Mouse (Mus musculus) layer of hippocampus, adult 9-10 months (tissue): ENCODE measurements around the gene Rarg.

Experiments used
- DNase-seq: peaks from one replicate; pipeline ENCODE4 v3.0.0; 2022; ENCODE audit warnings: low spot score

The Rarg gene

GRCm38 (mm10) chr15:102257202-102258075 is at the start of gene Rarg:
Gene Rarg (minus strand): TSS chr15:102257517.
- DNase-seq = no peak

DNA sequence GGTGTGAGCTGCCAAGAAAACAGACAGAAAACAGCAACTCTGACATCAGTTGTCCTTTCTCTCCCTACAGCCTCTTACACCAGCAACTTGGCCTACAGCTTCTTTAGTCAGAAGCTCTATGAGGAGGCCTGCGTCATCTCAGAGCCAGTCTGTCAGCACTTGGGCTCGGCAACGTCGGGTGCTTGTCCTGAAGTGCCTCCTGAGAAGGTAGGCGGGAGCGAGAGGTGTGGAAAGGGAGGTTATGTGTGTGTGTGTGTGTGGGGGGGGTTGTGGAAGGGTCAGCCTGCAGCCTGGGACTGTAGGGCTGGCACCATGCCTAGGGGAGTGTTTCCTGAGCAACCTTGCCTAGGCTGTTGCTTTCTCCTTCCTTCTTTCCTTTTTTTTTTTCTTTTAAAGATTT is 45.2 kb upstream of the Rarg start:
- no peak for DNase-seq

DNA sequence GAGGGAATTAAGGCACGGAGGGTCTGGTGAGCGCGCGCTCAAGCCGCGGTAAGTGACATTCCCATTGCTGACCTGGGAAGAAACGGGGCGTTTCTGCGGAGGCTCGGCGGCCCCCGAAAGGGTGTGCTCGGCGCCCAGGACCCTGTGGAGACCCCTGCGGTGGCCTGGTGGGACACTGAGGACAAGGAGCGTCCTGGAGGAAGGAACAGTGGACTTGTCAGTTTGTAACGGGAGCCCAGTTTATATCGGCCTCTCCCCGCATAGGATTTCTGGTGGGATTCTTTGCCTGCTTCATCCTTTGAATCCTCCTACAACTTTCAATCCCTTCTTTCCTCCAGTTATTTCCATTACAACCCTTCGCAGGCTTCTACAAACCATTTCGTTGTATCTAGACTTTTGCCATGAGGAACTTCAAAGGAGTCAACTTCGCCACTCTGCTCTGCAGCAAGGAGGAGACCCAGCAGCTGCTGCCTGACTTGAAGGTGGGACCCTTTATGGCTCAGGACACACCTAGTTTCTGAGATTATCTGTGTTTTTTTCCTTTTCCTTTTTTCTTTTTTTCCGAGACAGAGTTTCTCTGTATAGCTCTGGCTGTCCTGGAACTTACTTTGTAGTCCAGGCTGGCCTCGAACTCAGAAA is 39.2 kb upstream of the Rarg start:
- no peak for DNase-seq

DNA sequence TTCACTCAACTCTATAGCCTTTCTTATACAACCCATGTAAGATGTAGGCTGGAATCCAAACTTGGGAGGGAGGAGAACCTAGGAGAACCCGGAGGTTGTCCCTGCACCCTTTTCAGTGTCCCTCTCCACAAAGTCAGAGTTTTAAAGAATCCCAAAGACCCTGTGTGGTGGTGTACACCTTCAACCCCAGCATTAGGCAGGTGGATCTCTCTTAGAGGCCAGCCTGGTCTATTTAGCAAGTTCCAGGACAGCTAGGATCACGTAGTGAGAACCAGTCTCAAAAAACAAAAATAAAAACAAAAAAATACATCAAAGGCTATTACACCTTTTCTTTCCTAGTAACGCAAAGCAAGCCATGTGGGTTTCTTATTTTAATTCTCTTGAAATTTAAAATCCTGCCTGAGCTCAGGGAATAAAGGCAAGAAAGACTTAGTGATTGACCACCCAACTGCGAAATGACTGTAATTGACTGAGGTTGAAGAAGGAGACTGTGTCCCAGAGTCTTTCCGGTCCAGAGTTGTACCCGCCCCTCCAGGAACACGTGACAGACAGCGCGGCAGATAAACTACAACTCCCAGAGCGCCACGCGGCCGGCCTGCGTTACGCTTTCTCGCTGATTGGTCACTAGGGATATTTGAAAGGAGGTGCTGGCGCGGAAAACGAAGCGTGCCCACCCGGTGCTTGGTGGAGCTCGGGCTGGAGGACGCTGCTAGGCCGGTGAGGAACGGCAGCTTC is 38.5 kb upstream of the Rarg start, which contains the start of gene Espl1:
TSS of gene Espl1 (plus strand) at position 634 of the 735 bp plus-strand sequence.
- peak; percentile 78 for DNase-seq

GRCm38 (mm10) chr15:102287395-102287794 is 30.1 kb upstream of the Rarg start:
- no peak for DNase-seq

GRCm38 (mm10) chr15:102283648-102284047 is 26.3 kb upstream of the Rarg start:
- DNase-seq = no peak

DNA sequence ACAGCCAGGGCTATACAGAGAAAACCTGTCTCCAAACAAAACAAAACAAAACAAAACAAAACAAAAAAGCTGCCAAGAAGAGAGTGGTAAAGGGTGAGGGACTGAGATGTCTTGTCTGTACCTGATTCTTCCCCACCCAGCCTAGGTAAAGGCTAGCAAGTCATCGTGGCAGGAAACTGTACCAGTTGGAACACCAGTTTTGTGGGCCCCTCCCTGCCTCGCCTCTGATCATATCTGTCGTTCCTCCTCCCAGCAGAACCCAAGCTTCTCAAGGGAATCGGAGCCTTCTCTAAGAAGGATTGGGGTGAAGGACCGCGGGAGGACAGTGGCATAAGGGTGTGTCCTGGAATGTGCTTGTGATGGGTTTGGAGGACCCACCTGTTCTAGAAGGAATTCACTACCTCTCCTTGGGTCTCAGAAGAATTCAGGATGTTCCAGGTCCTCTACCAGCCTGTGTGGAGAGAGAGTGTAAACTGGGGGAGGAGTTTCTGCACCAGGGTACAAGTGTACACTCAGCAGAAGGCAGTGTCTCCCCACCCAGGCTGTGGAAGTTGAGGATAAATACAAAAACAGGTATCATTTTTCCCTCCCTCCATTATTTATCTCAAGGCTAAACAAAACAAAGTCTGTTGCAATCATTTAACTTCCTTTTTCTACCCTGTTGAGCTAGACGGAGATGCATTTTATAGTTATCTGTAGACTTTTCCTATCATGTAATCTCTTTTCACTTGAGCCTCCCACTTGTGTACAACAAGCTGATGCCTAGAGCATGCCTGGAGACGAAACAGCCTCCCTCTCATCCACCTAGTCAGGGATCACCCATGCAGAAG is 25.4 kb upstream of the Rarg start:
- DNase-seq = no peak

GRCm38 (mm10) chr15:102280623-102281022 is 23.3 kb upstream of the Rarg start:
- no peak for DNase-seq

DNA sequence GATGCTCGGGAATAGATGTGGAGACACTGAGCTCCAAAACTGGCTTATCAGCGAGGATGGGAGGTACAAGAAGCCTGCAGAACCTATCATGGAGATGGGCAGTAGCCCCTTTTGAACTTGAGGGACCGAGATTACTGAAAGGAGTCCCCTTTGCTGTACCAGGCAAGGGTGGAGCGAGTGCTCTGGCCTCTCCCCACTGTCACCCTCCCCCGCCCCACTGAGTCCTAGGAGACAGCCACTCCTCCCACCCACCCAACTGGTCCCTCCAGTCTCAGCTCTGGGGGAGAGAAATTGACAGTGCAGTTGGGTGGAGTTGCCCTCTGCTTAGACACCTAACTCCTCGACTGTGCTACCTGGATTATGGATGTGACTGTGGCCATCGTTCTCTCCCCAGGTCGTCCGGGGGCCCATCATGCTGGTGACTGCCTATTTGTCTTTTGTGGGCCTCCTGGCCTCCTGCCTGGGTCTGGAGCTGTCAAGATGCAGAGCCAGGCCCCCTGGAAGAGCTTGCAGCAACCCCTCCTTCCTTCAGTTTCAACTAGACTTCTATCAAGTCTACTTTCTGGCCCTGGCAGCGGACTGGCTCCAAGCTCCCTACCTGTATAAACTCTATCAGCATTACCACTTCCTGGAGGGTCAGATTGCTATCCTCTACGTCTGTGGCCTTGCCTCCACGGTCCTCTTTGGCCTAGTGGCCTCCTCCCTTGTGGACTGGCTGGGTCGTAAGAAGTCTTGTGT is 22.6 kb upstream of the Rarg start:
- no peak for DNase-seq

- DNase-seq = peak; percentile 56
Measured at GRCm38 (mm10) chr15:102279092-102279782, 21.9 kb upstream of the Rarg start, which contains the start of gene Mfsd5. Gene Mfsd5 (plus strand): TSS chr15:102279454.

DNA sequence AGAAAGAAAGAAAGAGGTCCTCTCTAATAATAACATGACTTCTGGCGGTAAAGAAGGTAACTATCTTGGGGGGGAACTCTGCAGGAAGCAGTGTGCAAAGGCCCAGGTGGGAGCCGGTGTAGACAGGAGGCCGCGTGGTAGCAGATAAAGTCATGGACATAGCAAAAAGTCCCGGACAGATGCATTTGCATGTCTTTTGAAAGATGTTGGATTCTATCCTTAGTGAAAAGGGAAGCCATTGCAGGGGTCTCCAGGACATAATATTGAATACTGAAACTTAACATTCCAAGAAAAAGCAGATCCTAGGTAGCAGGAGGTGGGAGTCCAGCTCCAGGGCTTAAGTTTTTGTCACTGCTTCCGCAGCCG is 21.4 kb upstream of the Rarg start:
- DNase-seq = no peak

- no peak for DNase-seq
Measured at GRCm38 (mm10) chr15:102273982-102274716, 16.8 kb upstream of the Rarg start.

DNA sequence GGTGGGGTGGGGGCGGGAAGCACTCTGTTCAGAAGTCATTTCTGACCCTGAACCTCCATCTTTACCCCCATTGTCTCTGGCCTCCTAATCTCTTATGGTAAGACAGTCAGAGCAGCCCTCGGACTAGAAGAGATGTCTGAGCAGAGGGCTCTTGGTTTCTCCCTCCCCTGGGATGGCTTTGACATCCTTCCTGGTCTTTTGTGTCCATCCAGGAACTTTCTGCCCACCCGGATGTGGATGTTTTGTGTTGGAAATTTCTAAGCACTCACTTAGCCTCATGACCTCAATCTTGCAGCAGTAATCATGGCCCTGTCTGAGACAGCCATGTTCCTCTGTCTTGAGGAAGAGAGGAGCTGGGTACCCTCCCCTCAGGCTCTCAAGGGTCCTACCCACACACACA is 14.1 kb upstream of the Rarg start:
- DNase-seq = no peak

- DNase-seq = no peak
Measured at GRCm38 (mm10) chr15:102270274-102270960, 13.1 kb upstream of the Rarg start, which contains the start of gene Gm9918. Gene Gm9918 (plus strand): TSS chr15:102270563.

- DNase-seq = no peak
Measured at GRCm38 (mm10) chr15:102265548-102265947, 8.2 kb upstream of the Rarg start.

DNA sequence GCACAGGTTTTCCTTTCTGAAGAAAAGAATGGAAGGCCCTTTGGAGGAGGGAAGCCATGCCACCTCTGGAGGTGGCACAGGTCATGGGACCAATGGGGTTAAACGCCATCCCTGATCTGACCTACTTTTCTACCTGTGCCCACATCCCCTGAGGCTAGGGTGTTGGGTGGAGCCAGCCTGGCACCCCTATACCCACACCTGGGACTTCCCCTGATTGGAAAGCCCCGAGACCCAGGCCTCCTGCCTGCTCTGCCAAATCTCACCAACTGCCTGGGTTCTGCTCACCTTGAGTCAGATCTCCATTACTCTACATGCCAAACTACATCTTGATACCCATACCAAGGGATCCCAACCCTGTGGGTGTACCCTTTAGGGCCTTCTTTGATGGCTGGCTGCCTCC is 5.7 kb upstream of the Rarg start:
- DNase-seq = no peak

- DNase-seq = no peak
Measured at GRCm38 (mm10) chr15:102262582-102262981, 5.3 kb upstream of the Rarg start.

DNA sequence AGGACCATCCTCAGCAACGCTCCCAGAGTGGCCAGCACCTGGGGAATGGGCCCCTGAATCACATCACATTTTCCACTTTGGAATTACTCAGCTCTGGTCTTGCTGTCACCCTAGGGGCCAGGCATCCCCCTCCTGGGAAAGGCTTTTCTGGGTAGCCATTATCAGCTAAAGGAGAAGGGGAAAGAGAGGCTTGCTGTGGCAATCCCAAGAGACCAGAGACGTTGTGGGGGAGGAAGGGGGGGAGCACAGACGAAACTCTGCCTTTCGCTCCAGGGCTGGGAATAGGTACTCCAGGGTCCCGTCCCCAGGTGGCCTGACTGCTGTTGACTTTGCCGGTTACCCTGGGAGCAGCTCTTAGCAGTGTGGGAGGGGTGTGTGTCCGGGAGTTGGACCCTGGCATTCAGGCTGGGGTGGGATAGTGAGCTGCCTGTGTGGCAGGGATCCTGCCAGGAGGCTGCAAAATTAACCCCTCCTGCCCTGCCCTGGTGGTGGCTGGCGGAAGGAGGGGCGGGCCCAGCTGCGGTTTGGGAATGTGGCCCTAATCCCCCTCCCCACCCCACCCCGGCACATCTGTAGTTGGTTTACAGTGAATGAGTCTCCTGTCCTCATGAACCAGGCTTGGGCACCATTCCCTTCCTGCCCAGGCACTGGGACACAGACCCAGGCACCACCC is 1.4 kb upstream of the Rarg start:
- DNase-seq = no peak

DNA sequence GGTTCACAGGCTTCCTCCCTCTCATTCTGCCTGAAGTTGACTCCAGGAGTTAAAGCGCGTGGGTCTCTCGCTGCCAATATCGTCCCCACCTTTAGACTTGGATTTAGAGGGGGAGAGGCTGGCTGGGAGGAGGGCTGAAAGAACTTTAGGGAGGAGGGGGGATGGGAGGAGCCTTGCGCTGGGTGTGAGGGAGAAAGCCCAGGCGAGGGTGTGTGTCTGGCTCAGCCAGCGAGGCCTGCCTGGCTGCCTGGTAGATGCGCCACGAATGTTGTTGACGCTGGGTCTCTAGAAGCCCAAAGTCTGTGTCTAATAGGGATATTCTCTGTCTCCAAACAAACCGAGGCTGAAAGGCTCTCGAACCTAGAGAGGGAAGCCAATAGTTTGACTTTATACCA is 756 bp upstream of the Rarg start:
- DNase-seq = no peak
